Mouse (Mus musculus) kidney, adult 2 months (tissue): ENCODE measurements around the gene Gatc. TPM values are rescaled to one million over a fixed set of nuclear protein-coding genes. Genes with fewer than 3 reads are reported as not detected.
"Not testable (repeated sequence)": the region's sequence is repeated elsewhere in the genome, so short reads cannot be mapped to it uniquely, and the experiment has no call there.

Experiments used
- DNase-seq: peaks from one replicate; pipeline ENCODE4 v3.0.0; 2021
- H3K27ac ChIP-seq: fragments of 200-500 bp; 2 replicates; pipeline ENCODE4 v1.5.1; 2012; ENCODE audit warnings: low read depth, low read length, control low read depth, inconsistent platforms; ENCODE audit not compliant: insufficient read depth
- H3K27me3 ChIP-seq: fragments of 200-500 bp; replicated peaks from 2 replicates; pipeline ENCODE4 v1.6.1; 2012; ENCODE audit warnings: mild to moderate bottlenecking, moderate library complexity, low read length, inconsistent platforms; ENCODE audit not compliant: control insufficient read depth, insufficient read depth
- H3K36me3 ChIP-seq: fragments of 200-500 bp; 2 replicates; pipeline ENCODE4 v1.6.1; 2012; ENCODE audit warnings: mild to moderate bottlenecking, moderate library complexity, low read length, inconsistent platforms; ENCODE audit not compliant: control insufficient read depth, insufficient read depth
- H3K4me1 ChIP-seq: fragments of 200-500 bp; 2 replicates; pipeline ENCODE4 v1.6.1; 2011; ENCODE audit warnings: low read length; ENCODE audit not compliant: control insufficient read depth, insufficient read depth
- H3K4me3 ChIP-seq: fragments of 200-500 bp; 2 replicates; pipeline ENCODE4 v1.5.1; 2011; ENCODE audit warnings: mild to moderate bottlenecking, low read depth, low read length, control low read depth; ENCODE audit not compliant: insufficient read depth
- CTCF ChIP-seq: fragments of 200-500 bp; conservative IDR thresholded peaks from 2 replicates; pipeline ENCODE4 v1.5.1; 2011; ENCODE audit warnings: low read depth, mild to moderate bottlenecking, control low read depth, low read length, moderate library complexity, mixed read lengths; ENCODE audit not compliant: insufficient read depth, insufficient read length
- POLR2A ChIP-seq: fragments of 200-500 bp; IDR thresholded peaks from one replicate; pipeline ENCODE4 v1.6.1; 2011; ENCODE audit warnings: low read depth, low read length, control low read depth
- WGBS: fragments of 180-500 bp; shearing (Covaris S2); methylation state at CpG from one replicate; pipeline ENCODE4 v1.1.7; 2018; 5-methylcytosine and 5-hydroxymethylcytosine counted together
- polyA plus RNA-seq: library from polyadenylated mRNA; depleted of rRNA; stranded (reverse); fragments of >200 nt; gene quantifications from 2 replicates; pipeline ENCODE4 v1.2.3, GENCODE M21; 2012

Gene Gatc
- polyA plus RNA-seq, 1 experiment: 16.0 TPM

GRCm38 (mm10) chr5:115316968-115317644 is 23.9 kb downstream of the Gatc start:
- TF ChIP-seq POLR2A (no peak), CTCF (no peak)
- 42% methylated on average over 14 of the region's 14 CpGs for WGBS
- no peaks in the 10 kb centered on the region for H3K36me3 ChIP-seq
- no peak for DNase-seq
- no peaks in the 10 kb centered on the region for H3K27me3 ChIP-seq
- no peak overlapping the region for H3K27ac ChIP-seq
- H3K4me3 ChIP-seq: no peak overlapping the region
- H3K4me1 ChIP-seq: 0 out of 2 replicates have a peak, but pooled peaks cover 2% of the 10 kb centered on the region

GRCm38 (mm10) chr5:115313668-115313943 is 27.4 kb downstream of the Gatc start:
- WGBS: 75% methylated on average over 5 of the region's 5 CpGs
- Histone ChIP-seq H3K27me3 (no peaks in the 10 kb centered on the region), H3K36me3 (no peaks in the 10 kb centered on the region), H3K4me1 (no peaks in the 10 kb centered on the region), H3K4me3 (no peak overlapping the region), H3K27ac (no peak overlapping the region)
- TF ChIP-seq POLR2A (no peak), CTCF (no peak)
- no peak for DNase-seq

- TF ChIP-seq CTCF: no peak
- no peak for TF ChIP-seq POLR2A
- no peak for DNase-seq
- no peak overlapping the region for H3K4me3 ChIP-seq
- H3K4me1 ChIP-seq: no peaks in the 10 kb centered on the region
- WGBS: 61% methylated on average over 10 of the region's 10 CpGs
- H3K27me3 ChIP-seq: no peaks in the 10 kb centered on the region
- H3K36me3 ChIP-seq: no peaks in the 10 kb centered on the region
- no peak overlapping the region for H3K27ac ChIP-seq
These were observed 27.9 kb downstream of the Gatc start for GRCm38 (mm10) chr5:115312816-115313667.

GRCm38 (mm10) chr5:115312354-115312753 is 28.6 kb downstream of the Gatc start:
- no peaks in the 10 kb centered on the region for H3K36me3 ChIP-seq
- no peak for DNase-seq
- WGBS: 89% methylated on average over 4 of the region's 4 CpGs
- no peak overlapping the region for H3K27ac ChIP-seq
- no peaks in the 10 kb centered on the region for H3K27me3 ChIP-seq
- H3K4me3 ChIP-seq: no peak overlapping the region
- no peaks in the 10 kb centered on the region for H3K4me1 ChIP-seq
- TF ChIP-seq POLR2A (no peak), CTCF (no peak)

- not testable (repeated sequence) for H3K27me3 ChIP-seq, H3K27ac ChIP-seq, DNase-seq, H3K4me3 ChIP-seq, H3K36me3 ChIP-seq
- WGBS: 78% methylated on average over 6 of the region's 7 CpGs
- peaks cover 11% of the 10 kb centered on the region for H3K4me1 ChIP-seq
These were observed 38.8 kb downstream of the Gatc start for GRCm38 (mm10) chr5:115302190-115302589.

- peak overlapping the region; percentile 71 for H3K4me3 ChIP-seq
- no peak overlapping the region for H3K27ac ChIP-seq
- H3K36me3 ChIP-seq: peaks cover 1% of the 10 kb centered on the region; the same call in 1 of the 2 replicates
- peaks cover 11% of the 10 kb centered on the region for H3K4me1 ChIP-seq
- TF ChIP-seq POLR2A (no peak), CTCF (no peak)
- 21% methylated on average over 13 of the region's 13 CpGs for WGBS
- no peaks in the 10 kb centered on the region for H3K27me3 ChIP-seq
- DNase-seq: no peak
These were observed 39.4 kb downstream of the Gatc start for GRCm38 (mm10) chr5:115301615-115302014.

GRCm38 (mm10) chr5:115300792-115301614 is 40.0 kb downstream of the Gatc start, which contains the start of gene Dynll1:
Dynll1 (minus strand) TSS chr5:115300999.
- H3K27me3 ChIP-seq: no peaks in the 10 kb centered on the region
- WGBS: under 1% methylated on average over 65 of the region's 66 CpGs
- peaks cover 11% of the 10 kb centered on the region for H3K4me1 ChIP-seq
- peak within 1 kb of the TSS; percentile 70 for H3K27ac ChIP-seq
- H3K36me3 ChIP-seq: peaks cover 1% of the 10 kb centered on the region; the same call in 1 of the 2 replicates
- no peak for TF ChIP-seq CTCF
- TF ChIP-seq POLR2A: peak; percentile 68
- peak within 1 kb of the TSS; percentile 80 for H3K4me3 ChIP-seq
- DNase-seq: peak; percentile 100
